Mouse (Mus musculus) spleen, adult 10 weeks (tissue): ENCODE results near the gene Dsn1. TPM values are rescaled to one million over a fixed set of nuclear protein-coding genes. Genes with fewer than 3 reads are reported as not detected.

ENCODE experiments used
- polyA plus RNA-seq: library from polyadenylated mRNA; stranded (reverse); fragments of 350-450 nt; fragmentation: Illumina TruSeq; extraction: RNeasy Lipid Tissue Mini Kit (QIAGEN cat#74804); gene quantifications from one replicate; pipeline ENCODE4 v1.2.3, GENCODE M21; 2015; ENCODE audit warnings: low replicate concordance; ENCODE audit not compliant: insufficient read depth

Dsn1 gene
- polyA plus RNA-seq = 21.5 TPM

DNA sequence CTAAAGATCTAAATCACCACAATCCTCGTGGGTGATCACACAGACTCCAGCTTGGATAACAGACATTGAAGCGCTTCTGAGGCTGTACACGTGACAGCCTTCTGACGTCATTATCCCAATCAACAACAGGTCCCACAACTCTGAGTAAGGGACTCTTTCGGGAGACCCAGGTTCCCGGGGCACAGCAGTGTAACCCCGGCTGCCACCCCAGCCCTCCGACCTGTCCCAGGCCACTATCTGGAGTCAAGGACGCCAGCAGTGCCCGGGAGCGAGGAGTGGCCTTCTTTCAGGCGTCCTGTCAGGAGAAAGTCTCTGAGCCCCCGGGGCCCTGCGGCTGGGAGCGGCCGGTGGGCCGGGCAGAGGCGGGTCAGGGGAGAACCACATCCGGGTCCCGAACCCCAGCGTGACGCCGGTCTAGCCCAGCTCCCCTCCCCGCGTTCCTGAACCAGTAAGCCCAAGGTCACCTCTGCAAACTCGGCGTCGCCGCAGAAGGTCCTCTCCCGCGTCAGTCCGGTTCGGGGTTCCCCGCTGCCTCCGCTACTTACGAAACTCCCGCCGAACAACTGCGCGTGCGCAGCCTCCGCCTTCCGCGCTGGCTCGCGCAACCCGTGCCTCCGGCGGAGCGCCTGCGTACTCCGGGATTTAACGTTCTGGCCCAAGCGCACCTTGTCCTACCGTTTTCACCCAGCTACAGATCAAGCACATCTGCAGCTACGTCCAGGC, at the start of gene Dsn1:
Dsn1 (minus strand) TSS at position 644 of the 723 bp plus-strand sequence.

DNA sequence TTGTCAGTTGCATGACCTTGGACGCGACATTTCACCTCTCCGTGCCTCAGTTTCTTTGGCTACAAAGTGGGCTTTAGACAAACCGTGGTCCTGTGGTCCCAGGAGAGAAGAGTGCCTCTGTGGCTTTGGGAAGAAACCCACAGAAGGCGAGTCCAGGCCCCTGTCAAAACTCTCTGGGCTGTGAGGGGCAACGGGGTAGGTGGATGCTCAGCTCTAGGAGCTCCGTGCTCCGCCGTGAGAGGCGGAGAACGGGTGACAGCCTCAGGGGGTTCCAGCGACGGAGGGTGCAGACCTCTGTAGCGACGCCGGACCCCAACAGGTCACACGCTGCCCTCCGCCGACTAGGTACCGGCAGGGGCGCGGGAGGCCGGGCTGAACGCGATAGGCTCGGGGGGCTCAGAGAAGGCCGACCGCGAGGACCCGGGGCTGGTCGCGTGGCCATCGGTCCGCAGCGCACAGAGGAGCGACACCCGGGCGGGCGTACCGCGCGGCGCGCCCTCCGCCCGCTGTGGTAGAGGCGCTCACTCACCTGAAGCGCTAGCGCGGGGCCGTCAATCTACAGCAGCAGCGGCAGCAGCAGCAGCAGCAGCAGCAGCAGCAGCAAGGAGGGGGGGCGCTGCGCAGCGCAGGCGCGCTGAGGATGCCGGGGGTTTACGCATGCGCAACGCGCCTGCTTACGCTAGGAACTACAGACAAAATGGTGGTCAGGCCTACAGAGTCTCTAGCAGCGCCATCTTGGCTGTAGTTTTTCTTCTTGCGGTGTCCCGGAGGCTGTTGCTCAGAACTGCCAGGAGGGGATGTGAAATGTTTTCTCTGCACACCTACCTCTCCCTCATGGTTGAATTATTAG, 15.3 kb downstream of the Dsn1 start, which contains the start of gene Ndrg3:
Ndrg3 (minus strand) TSS at position 587 of the 850 bp plus-strand sequence.

Other genes starting within 250 kb of the Dsn1 start
- gene Myl9, start 231.7 kb downstream of the Dsn1 start, polyA plus RNA-seq = 69.0 TPM
- 7.0 TPM for gene Tgif2, start 167.1 kb downstream of the Dsn1 start, polyA plus RNA-seq
- gene 4930518I15Rik, start 149.2 kb downstream of the Dsn1 start, polyA plus RNA-seq = 11.3 TPM
- 115 TPM for gene Rab5if, start 144.0 kb downstream of the Dsn1 start, polyA plus RNA-seq
- 8.5 TPM for gene Sla2, start 120.0 kb downstream of the Dsn1 start, polyA plus RNA-seq
- gene Ndrg3, start 15.1 kb downstream of the Dsn1 start, polyA plus RNA-seq = 71.8 TPM
- gene Soga1, start 72.1 kb upstream of the Dsn1 start, polyA plus RNA-seq = 2.1 TPM
- gene Tldc2, start 79.9 kb upstream of the Dsn1 start, polyA plus RNA-seq = not detected
- gene Samhd1, start 128.1 kb upstream of the Dsn1 start, polyA plus RNA-seq = 718 TPM
- 31.9 TPM for gene Rbl1, start 197.4 kb upstream of the Dsn1 start, polyA plus RNA-seq